Mouse (Mus musculus) cerebellum, postnatal 25 days (tissue): Measurements from ENCODE around the gene Dnmt3a.

ENCODE experiments used
- DNase-seq, 2 experiments: peaks; one replicate each; pipeline ENCODE4 v3.0.0; 2021; ENCODE audit warnings: mixed read lengths in 2 of 2

Dnmt3a gene

DNA sequence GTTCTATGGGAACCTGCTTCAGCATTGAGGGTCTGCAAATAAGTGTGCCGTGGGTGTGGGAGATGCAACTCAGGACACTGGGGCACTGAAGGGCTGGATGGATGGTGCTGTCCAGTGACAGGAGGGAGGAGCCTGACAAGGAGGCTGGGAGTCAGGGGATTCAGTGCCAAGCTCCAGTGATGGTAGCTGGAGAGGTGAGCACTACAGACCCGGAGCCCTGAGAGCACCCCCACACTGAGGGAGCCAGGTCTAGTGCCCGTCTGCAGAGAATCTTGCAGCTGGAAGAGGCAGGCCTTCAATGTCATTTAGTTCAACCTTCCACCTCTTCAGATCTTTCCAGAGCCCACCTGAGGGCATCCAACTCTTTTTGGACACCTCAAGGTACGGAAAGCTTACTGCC is at the start of gene Dnmt3a:
Gene Dnmt3a (plus strand): TSS at position 156 of the 400 bp plus-strand sequence.
- peak in 1 of 2 experiments; percentile 57 for DNase-seq

DNA sequence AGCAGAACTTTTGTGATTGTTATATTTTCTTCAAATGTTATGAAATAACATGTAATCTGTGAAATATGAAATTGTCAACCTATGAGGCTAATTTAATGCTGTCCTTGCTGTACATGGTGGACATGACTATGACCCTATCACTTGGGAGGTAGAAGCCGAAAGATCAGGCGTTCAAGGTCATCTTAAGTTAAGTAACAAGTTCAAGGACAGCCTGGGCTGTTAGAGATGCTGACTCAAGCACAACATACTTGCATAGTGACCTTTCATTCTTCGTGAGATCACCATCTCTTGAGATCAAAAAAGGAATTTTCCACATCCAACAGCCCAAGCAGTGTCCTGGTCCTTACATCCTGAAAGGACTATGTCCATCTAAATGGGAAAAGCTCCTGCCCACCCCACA is 49.6 kb upstream of the Dnmt3a start:
- no peak for DNase-seq

DNA sequence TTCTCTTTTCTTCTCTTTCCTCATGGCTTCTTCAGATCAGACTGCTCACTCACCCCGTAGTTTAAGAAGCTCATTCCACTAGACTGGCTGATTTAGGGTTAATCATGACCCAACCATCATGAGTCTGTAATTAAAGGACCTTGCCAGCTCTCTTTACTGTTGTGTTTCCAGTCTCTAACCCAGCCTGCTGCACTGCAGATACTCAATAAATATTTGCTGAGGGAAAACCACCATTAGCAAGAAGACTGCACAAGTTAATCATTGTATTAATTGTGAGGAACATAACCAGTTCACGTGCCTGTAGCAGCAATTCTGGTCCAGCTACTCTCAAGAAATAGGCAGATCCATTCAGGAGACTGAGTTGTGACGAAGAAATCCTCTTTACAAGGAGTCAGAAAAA is 47.7 kb upstream of the Dnmt3a start:
- no peak for DNase-seq

DNA sequence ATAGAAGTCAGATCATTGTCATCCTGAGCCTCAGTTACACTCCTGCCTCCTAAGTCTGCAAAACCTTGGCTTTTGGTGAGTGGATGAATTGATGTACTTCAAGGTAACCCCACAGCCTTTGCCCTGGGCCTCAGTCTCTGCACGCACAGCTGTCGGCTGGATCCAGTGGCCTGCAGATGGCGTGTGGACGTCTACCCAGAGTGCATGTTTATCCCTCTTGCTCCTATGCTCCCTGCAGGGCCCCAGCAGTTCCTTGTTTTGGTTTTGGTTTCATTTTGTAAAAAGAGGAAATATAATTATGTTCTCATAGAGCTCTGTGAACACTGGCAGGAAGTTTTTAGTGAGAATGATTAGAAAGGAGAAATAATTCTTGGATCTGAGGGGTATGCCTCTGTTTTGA is 46.4 kb upstream of the Dnmt3a start:
- DNase-seq, result no peak

DNA sequence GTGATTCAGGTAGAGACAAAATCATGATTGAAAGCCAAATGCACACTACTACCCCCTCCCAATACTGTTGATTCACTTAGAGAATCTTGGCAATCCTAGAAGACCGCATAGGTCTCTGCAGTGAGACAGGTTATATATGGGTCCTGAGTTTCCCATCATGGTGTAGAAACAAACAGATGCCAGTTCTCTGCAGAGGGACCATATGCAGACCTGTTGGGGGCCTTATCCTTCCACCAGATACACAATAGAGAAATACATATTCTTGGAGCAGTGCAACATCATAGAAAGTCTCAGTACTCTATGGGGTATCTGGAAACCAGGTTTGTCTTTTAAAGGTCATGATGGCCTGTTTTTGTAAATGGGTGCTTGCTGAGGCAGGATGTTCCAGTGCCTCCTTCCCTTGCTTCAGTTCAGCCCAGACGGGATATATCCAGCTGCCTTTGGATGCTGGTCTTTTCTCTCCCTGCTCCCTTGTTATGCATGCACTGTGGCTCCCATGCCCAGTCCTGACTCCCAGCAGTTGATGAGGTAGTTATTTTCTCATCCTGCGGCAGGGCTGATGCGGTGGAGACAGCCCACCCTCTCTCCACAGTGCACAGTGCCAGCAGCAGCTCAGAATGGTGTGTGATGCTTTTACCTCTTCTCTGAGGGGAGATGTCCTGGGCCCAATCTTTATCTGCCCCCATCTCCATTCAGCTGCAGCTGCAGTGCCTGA is 44.8 kb upstream of the Dnmt3a start:
- peak in 1 of 2 experiments; percentile 67 for DNase-seq

DNA sequence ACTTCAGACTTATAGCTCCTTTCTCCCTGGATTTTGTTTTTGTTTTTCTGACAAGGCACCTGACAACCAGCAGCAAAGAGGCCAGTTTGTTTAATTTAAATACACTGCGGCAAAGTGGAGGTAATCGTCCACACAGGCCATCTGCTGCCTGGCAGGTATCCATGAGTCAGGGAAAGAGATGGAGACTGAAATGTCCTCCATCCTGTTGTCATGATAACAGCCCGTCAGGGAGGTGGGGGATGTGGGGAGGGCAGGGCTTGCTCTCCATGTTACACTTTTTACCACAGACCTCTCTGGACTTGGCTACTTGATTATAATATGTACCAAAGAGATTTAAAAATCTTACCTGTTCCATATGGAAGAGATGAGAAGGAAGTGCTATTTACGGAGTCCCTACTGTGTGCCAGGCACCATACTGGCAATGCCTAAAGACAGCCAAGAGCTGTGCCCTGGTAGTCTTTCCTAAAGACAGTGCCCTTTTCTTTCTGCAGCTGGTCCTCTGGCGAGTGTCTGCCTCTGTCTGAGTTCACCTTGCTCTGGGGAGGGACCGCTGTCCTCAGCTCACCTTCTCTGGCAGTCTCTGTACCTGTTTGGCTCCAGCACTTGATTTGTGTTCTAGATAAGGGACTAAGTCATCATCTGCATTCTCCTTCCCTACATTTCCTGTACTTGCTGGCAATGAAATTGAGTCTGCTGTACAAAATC is 44.1 kb upstream of the Dnmt3a start:
- peak; percentile 94 to 95 for DNase-seq

DNA sequence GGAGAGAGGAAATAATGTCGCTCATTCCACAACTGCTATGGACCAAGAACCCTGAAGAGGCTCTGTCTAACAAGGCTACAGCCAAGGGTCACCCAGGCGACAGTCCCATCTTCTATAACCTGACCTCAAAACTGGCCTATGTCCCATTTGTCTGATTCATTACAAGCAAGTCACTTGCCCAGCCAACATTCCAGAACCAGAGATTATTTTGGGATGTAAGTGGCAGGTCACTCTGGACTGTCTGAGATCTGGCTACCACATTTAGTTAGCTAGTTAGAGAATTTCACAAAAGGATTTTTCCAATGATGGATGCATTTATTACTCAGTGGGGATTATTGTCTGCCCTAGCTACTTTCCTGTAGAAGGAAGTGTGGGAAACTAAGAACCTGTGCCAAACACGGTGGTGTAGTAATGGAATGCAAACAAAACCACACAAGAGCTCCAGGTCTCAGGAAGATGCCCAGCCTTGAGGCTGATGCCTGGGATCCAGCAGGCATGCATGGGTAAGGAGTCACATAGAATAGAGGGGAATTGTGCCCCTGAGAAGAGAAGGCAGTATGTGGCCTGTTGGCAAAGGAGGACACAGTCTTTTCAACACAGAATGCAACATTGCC is 41.5 kb upstream of the Dnmt3a start:
- DNase-seq, result no peak

DNA sequence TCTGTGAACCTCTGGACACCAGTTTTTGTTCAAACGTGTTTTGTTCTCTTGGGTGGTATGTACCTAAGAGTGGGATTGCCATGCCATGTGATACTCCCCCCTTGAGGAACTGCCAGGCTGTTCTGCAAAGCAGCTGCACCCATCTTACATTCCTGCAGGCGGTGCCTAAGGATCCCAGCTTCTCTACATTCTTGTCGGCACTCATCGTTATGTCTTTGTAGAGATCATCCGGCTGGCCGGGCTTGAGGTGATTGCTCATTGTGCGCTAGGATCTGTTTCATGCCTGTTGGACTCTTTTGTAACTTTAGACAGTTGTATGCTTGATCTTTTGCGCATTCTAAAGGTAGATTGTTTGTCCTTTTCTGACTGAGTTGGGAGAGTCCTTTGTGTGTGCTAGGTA is 38.4 kb upstream of the Dnmt3a start:
- DNase-seq, result no peak

DNA sequence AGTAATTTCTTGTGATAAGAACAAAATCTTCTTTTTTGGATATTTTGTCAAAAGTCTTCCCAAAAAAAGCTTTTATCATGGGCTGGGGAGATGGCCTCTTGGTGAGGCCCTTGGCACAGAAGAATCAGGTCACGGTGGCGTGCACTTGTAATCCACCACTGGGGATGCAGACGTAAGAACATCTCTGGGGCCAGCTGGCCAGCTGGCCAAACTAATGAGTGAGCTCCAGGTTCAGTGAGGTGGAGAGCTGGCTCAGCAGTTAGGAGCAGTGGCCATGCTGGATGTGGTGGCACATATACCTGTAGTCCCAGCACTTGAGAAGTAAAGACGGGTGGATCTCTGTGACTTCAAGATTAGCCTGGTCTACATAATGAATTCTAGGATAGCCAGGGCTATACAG is 37.4 kb upstream of the Dnmt3a start:
- DNase-seq, result no peak

DNA sequence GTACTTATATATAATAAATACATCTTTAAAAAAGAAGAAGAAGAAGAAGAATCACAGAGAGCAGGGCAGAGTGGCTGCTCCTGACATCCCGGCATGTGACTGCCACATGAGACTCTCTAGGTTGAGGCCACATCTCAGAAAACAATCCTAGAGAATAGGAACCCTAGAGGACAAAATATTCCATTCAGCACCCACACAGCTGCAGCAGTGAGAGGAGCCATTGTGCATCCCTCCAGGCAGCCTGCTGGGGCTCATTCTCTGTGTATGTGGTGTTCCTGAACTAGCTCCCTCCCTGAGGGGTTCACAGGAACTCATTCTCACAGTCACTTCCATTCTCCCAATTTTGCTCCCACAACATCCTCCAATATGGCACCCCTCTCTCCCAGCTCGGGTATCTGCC is 35.3 kb upstream of the Dnmt3a start:
- DNase-seq, result no peak

DNA sequence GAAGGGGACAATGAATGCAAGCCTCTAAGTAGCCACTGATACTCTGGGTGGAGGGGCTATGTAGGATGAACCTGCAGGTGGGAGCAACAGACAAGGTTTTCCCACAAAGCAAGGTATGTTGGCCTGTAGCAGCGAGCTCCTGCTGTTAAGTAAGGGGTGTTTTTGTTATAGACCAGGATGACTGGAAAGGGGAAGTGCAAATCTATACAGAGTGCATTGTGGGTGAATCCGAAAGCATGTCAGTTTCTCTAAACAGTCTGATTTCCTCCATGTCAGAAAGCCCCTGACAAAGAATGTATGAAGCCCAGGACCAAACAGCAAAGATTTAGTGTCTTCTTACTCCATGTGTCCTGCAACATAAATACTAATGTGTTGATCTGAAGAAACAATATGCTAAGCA is 34.7 kb upstream of the Dnmt3a start:
- no peak for DNase-seq

DNA sequence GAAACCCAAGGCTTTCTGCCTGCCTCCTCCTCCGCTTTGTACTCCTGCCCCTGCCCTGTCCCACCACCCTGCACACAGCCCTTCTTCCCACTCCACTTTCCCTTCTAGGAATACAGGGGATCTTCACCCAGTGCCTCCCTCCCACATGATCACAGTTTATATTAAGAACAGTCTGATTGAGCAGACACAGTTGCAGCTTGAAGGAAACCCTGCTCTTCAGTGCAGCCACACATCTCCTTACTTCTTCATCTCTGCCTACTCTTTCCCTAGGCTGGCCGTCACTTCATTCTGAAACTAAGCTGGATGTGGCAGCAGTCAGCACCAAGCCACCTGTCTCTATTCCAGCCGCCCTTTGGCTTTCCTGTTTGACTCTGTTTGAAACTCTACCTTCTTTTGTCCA is 32.2 kb upstream of the Dnmt3a start:
- no peak for DNase-seq

DNA sequence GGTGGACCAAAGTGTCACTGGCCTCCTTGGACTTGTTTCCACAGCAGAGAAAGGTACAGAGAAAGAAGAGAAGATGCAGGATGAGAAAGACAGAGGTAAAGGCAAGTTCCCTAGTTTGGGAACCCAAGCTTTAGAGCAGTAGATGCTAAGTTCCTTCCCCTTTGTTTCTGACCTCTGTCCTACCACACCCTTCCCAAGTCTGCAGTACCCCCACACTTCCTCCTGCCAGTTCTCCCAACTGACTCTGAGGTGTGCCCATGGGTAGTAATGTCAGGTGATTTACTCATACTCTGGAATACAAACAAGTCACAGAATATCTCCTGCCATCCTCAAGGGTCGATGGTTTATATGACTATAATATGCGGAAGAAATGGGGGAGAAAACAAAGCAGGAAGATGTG is 29.8 kb upstream of the Dnmt3a start:
- no peak for DNase-seq

DNA sequence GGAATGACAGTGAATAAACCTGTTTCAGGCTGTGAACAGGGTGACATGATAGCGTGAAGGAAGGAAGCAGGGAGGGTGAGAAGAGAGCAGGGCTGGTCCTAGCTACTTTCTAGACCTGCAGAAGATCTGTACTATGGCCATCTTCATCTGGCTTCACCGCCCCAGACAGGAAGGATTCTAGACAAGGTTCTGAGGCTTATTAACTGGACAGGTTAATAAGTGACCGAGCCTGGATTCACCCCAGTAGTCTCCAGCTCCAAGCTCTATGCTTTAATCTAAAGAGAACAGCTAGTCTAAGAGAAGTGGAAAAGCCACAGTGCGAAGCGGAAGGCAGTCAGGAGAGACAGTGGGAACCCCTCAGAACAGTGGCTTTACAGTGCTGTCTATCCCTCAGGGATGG is 28.1 kb upstream of the Dnmt3a start:
- DNase-seq, result no peak

DNA sequence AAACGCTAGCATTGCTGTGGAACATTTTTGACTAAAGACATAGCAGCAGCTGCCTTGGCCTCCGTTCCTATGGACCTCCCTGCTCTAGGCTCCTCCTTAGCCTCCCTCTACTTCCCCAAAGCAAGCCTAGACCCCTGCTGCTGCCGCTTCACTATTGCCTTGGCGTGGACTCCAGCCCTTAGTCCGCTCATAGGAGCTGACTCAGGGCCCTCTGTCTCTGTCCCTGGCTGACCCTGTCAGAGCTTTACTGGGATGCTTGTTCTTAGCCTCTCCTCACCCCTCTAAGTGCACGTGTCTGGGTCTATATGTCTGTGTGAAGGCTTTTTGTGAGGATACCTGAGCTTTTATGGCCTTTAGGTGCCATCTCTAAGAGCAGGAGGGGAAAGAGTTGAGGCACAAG is 27.5 kb upstream of the Dnmt3a start:
- no peak for DNase-seq

DNA sequence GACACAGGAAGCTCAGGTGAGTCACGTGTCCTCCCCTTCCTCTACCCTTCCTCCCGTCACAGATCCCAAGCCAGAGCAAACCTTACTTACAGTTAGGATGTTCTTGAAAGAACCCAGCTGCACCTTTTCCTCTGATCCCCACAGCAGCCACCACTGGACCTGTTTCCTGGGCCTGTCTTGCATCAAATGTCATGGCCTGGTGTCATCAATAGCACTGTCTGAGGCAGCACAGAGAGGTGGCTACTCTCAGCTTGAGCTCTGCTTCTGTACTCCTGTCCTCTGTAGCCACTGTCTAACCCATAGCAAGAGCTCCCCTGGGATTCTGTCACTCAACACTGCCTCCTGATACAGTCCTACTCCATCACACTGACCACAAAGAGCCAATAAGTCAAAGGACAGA is 26.2 kb upstream of the Dnmt3a start:
- DNase-seq, result no peak

DNA sequence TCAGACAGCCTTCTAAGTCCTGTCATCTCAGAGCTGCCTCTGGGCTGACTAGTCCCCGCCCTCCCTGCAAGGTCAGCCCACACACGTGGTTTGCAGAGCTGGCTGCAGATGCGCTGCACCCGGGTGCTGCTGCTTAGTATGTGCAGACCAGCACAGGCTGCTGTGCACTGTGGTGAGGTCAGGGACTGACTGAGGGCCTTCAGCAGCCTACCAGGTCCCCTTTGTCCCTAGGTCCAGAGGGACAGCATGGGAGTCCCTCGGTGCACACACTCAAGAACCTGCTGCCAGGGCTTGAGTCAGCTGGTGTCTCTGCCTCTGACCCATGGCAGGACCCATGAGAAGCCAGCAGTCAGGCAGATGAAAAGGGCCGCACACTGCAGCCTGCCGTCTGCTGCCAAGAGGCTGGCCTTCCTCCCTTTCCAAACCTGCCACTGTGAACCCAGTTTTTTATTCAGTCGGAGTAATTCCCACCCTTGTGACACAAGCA is 25.4 kb upstream of the Dnmt3a start:
- DNase-seq, result peak in 1 of 2 experiments; percentile 55

DNA sequence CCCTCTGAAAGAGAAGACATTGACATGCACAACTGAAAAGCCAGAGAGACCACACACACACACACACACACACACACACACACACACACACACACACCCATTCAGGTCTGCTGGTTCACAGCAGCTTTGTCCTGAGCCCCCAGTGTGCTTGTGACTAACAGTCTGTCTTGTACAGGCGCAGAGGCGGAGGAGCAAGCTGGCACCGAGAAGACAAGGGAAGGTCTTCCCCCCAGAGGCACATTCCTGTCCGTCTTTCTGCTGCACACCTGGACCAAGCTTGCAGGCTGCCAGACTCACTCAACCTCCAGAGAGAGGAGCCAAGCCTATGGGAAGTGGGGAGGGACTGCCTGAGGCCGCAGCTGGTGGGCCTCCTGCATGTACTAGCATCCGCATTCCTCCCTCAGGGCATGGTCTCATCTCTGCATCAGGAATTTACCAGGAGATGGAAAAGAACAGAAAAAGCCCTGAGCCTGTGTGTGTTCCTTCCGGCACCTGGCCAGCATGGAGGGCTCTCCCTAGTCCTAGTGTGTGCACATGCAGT is 24.8 kb upstream of the Dnmt3a start:
- peak; percentile 42 to 45 for DNase-seq

DNA sequence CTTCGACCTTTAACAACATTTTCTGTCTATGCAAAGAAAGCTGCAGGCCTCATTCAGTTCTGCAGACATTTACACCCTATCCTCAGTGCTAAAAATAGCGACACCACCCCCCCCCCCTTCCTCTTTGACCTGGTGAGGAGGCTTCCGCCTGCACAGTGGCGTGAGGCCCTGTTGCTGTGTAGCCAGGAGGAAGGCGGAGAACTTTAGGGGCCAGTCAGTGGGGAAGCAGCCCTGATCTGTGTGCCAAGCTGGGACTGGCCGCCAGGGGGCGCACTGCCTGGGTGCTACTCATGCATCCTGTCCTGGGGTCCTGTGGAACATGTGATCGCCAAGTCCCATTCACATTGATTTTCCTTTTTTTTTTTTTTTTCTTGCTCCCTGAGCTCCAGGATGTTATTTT is 24.3 kb upstream of the Dnmt3a start:
- DNase-seq, result peak; percentile 82 to 89

DNA sequence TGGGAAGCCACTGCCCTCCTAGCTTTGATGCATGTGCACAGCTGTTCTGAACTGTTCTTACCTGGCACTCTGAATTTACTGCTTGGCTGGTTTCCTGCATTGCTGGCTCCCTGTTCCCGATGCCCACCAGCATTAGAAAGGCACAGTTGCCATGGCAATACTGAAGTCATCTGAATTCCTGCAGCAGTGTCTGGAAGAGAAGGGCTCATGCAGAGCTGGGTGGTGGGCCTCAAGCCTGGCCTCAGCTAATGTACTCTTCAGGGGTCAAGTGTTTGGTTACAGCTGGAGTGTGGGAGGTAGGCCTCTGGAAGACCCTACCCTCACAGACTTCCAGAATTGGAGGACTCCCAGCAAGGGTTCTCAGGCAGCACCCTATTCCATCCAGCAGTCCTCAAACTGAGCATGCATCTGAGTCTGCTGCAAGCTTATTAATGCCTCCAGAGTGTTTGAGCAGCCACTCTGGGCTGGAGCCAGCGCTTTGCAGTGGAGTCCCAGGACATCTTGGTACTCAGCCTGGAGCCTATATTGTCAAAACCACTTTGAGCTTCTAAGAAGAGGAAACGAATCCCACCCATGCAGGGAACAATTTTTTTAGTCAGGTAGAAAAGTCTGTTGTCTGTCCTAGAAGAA is 22.5 kb upstream of the Dnmt3a start:
- DNase-seq, result no peak

DNA sequence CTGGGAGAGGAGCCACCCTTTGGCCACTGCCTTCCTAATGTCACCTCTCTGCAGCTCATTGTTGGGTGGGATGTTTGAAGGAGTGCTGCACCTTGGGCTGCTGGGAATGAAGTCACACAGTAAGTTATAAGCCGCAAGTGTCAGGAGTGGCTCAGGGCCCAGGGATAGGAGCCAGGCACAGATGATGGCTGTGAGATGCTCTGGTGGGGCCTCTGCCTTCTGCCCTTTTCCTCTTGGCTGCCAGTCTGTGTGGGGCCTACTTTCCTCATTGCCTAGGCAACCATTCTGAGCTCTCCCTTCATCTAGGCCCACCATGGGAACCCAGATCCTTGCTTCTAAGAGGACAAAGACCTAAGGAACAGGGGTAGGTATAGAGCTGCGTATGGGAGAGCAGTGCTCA is 21.5 kb upstream of the Dnmt3a start:
- DNase-seq, result no peak

DNA sequence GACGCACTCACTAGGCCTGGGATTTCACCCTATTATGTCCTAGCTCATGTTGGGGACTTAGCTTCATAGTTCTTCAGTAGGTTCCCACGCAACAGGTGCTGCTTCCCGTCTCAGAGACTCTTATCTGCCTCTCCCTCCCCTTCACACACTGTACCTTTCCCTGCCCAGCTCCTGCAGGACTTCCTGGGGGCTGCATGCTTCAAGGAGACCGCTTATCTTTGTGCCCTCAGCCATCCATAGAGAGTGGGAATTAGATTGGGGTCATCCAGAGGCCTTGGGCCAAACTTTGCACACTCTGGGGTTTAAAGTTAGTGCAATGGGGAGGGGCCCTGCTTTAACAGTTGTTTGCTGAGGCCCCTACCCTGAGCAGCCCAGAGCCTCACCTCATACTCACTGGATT is 21.1 kb upstream of the Dnmt3a start:
- DNase-seq, result no peak

DNA sequence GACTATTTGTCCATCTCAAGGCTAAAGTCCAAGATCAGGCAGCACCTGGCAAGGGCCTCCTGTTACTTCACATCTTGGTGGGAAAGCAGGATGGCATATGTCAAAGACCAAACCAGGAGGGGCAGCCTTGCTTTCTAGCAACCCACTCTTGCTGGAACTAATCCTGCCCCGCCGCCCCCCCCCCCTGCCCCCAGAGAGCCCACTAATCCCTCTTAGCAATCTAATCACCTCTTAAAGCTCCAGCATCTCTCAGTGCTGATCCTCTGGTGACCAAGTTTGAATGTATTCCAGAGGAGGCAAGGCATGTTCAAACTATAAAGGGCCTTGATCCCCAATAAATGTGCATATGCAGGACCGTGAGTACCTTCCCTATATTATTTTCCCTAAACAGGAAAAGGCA is 18.8 kb upstream of the Dnmt3a start:
- no peak for DNase-seq
